Mouse (Mus musculus) kidney, embryonic 15.5 days (tissue): ENCODE data around the gene Ccr6. TPM values are rescaled to one million over a fixed set of nuclear protein-coding genes. Genes with fewer than 3 reads are reported as not detected.

Experiments
- polyA plus RNA-seq: library from polyadenylated mRNA; unstranded; fragments of >200 nt; fragmentation: Nextera tagmentation; extraction: Ambion mirVana; gene quantifications from 2 replicates; pipeline ENCODE4 v1.2.1, GENCODE M21; 2015

Gene Ccr6
- polyA plus RNA-seq, 1 experiment from 2014 or later = not detected

Other genes starting within 250 kb of the Ccr6 start
- gene Gm49673, start 88.3 kb upstream of the Ccr6 start, polyA plus RNA-seq = 0.26 and 0.57 TPM in 2 replicates
- 43.8 and 45.0 TPM in 2 replicates for gene Rnaset2a, start 87.9 kb upstream of the Ccr6 start, polyA plus RNA-seq
- gene Fgfr1op, start 70.5 kb upstream of the Ccr6 start, polyA plus RNA-seq = 38.7 and 42.0 TPM in 2 replicates
- gene Mpc1, start 46.9 kb downstream of the Ccr6 start, polyA plus RNA-seq = 165 and 179 TPM in 2 replicates
- gene Sft2d1, start 75.1 kb downstream of the Ccr6 start, polyA plus RNA-seq = 77.8 and 81.4 TPM in 2 replicates
- 0.30 and 0.42 TPM in 2 replicates for gene Prr18, start 101.4 kb downstream of the Ccr6 start, polyA plus RNA-seq
- gene T2, start 119.9 kb downstream of the Ccr6 start, polyA plus RNA-seq = 0.26 and 0.66 TPM in 2 replicates
- gene T, start 198.4 kb downstream of the Ccr6 start, polyA plus RNA-seq = 0.19 and 0.42 TPM in 2 replicates